Mouse (Mus musculus) kidney, adult 2 months (tissue): ENCODE measurements around the gene Dlg2.

Experiments
- CTCF ChIP-seq: fragments of 200-500 bp; conservative IDR thresholded peaks from 2 replicates; pipeline ENCODE4 v1.5.1; 2011; ENCODE audit warnings: low read depth, mild to moderate bottlenecking, control low read depth, low read length, moderate library complexity, mixed read lengths; ENCODE audit not compliant: insufficient read depth, insufficient read length
- POLR2A ChIP-seq: fragments of 200-500 bp; IDR thresholded peaks from one replicate; pipeline ENCODE4 v1.6.1; 2011; ENCODE audit warnings: low read depth, low read length, control low read depth

DNA sequence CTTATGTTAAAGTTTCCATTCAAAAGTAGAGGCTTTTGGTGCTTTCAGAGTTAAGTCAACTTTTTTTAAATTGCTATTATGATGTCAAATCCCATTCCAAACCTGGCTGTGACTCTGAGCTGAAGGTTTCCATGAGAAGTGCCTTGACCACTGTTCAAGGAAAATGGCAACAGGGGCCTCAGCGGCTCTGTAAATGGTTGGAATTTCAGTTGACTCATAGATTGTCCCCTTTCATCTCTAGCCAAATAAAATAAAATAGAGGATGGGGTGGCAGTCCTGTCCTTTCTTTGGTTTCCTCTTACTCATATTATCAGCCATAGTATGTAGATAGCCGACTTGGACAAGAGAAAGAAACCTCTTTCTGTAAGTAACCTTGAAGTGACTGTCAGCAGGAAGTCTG is 1401.3 kb downstream of the Dlg2 start:
- TF ChIP-seq POLR2A = no peak
- no peak for TF ChIP-seq CTCF
